17 mouse cellular contexts compared by ENCODE assay signal in genomic region chr19:58833639-58834180, GRCm38 (mm10). TPM values are rescaled to one million over a fixed set of nuclear protein-coding genes. Genes with fewer than 3 reads are reported as not detected.
DNase-seq lines count a peak whose midpoint lies in the region; TF ChIP-seq lines count a peak whose summit lies in the region.
"Had no signal": no experiment of that assay in that cellular context is flagged by ENCODE, and none has a peak within 500 bp of the region (broad histone marks: within the 10 kb centered on the region; RNA-seq: fewer than 3 reads in every experiment).

No protein-coding gene starts in this region.

- in situ Hi-C loops in CH12.LX (cut with MboI; ENCODE audit: low pct_ligation_motif_present, low pct_unique_long_range_greater_than_20kb, low sequenced_read_pairs): no loop called here

- H3K4me1 ChIP-seq in CH12.LX (ENCODE audit: control insufficient read depth in 1 of 2, insufficient read depth in 2 of 2): peaks cover 26 to 53% of the 10 kb centered on the region in 2 experiments

- TF ChIP-seq EP300 in CH12.LX (IDR thresholded peaks at IDR 0.05; ENCODE audit: low read length): no peak

- dilution Hi-C loops in CH12.LX (cut with MboI; ENCODE audit: extremely low pct_ligation_motif_present, extremely low pct_unique_long_range_greater_than_20kb, low sequenced_read_pairs): no loop called here

- H3K27ac ChIP-seq in CH12.LX (ENCODE audit: insufficient read depth, low read depth): no peak overlapping the region

- no peak overlapping the region for H3K9ac ChIP-seq in CH12.LX (ENCODE audit: insufficient read depth, low read depth)

- H3K4me2 ChIP-seq in CH12.LX (ENCODE audit: insufficient read depth, low read depth, poor library complexity, severe bottlenecking): peak overlapping the region; percentile 63

- TF ChIP-seq CTCF in CH12.LX (conservative IDR thresholded peaks at IDR 0.05 in 1 of 2, IDR thresholded peaks at IDR 0.05 in 1 of 2; ENCODE audit: low read depth in 2 of 2, low read length in 2 of 2): no peak

- H3K79me2 ChIP-seq in CH12.LX (replicated peaks; ENCODE audit: control insufficient read depth, extremely low read depth, insufficient read depth, poor library complexity, severe bottlenecking): no peaks in the 10 kb centered on the region

- no peak for TF ChIP-seq RAD21 in CH12.LX (IDR thresholded peaks at IDR 0.05; ENCODE audit: low read depth, low read length)

- DNase-seq in kidney, postnatal 4 days: peak; percentile 49 to 68
- DNase-seq in kidney, adult 11 months: no peak
- peak; percentile 13 to 19 for DNase-seq in B cell, adult 2 months
- DNase-seq in CH12.LX (ENCODE audit: extremely low read depth): peak; percentile 60
- peak; percentile 36 for DNase-seq in mesoderm, embryonic 11.5 days (ENCODE audit: low read depth, low spot score)
- no peak for DNase-seq in frontal cortex, postnatal 10 days (ENCODE audit: low spot score in 2 of 2)
- no peak for DNase-seq in cerebellum, adult 9-11 months
- DNase-seq: cerebellum, adult 18-20 months; lung, adult 2 months; retina, postnatal 1 day; thymus, adult 2 months had no signal

- H3K4me3 ChIP-seq in CH12.LX (replicated peaks in 1 of 3; ENCODE audit: low read depth in 2 of 3, low read length in 2 of 3, poor library complexity in 1 of 3): no peak overlapping the region

- no peaks in the 10 kb centered on the region for H3K27me3 ChIP-seq in CH12.LX (replicated peaks)

- H3K36me3 ChIP-seq in CH12.LX (replicated peaks in 1 of 2; ENCODE audit: control insufficient read depth in 1 of 2, insufficient read depth in 1 of 2, low read length in 1 of 2): no peaks in the 10 kb centered on the region

- no peak for TF ChIP-seq POLR2A in CH12.LX (IDR thresholded peaks at IDR 0.05; ENCODE audit: low read depth, low read length)

- H3K9me3 ChIP-seq in CH12.LX (replicated peaks; ENCODE audit: low read length): no peaks in the 10 kb centered on the region

TF ChIP-seq in CH12.LX, 34 proteins besides CTCF, POLR2A, EP300 and RAD21:
- TF ChIP-seq BHLHE40 (IDR thresholded peaks at IDR 0.05; ENCODE audit: low read depth, low read length): no peak
- no peak for TF ChIP-seq MAZ (IDR thresholded peaks at IDR 0.05; ENCODE audit: low read depth, low read length)
- no peak for TF ChIP-seq USF2 (conservative IDR thresholded peaks at IDR 0.05; ENCODE audit: low read depth, low read length)
- TF ChIP-seq MEF2A (IDR thresholded peaks at IDR 0.05; ENCODE audit: borderline replicate concordance, low read depth, low read length): no peak
- no peak for TF ChIP-seq GABPA (IDR thresholded peaks at IDR 0.05; ENCODE audit: insufficient replicate concordance, low read depth, low read length)
- no peak for TF ChIP-seq NRF1 (IDR thresholded peaks at IDR 0.05; ENCODE audit: low read depth, low read length)
- no peak for TF ChIP-seq RCOR1 (conservative IDR thresholded peaks at IDR 0.05; ENCODE audit: low read depth, low read length)
- no peak for TF ChIP-seq NELFE (IDR thresholded peaks at IDR 0.05; ENCODE audit: low read depth, low read length)
- TF ChIP-seq USF1 (IDR thresholded peaks at IDR 0.05; ENCODE audit: low read depth, low read length): no peak
- no peak for TF ChIP-seq PAX5 (IDR thresholded peaks at IDR 0.05; ENCODE audit: low read length)
- no peak for TF ChIP-seq POLR2AphosphoS2 (IDR thresholded peaks at IDR 0.05; ENCODE audit: low read depth, low read length)
- TF ChIP-seq JUND (conservative IDR thresholded peaks at IDR 0.05; ENCODE audit: low read depth, low read length): no peak
- TF ChIP-seq UBTF (IDR thresholded peaks at IDR 0.05; ENCODE audit: low read depth, low read length): no peak
- no peak for TF ChIP-seq SIN3A (IDR thresholded peaks at IDR 0.05; ENCODE audit: low read length)
- TF ChIP-seq ZNF384 (IDR thresholded peaks at IDR 0.05; ENCODE audit: low read depth, low read length): no peak
- no peak for TF ChIP-seq MYC (IDR thresholded peaks at IDR 0.05; ENCODE audit: low read depth, low read length)
- TF ChIP-seq ZMIZ1 (IDR thresholded peaks at IDR 0.05; ENCODE audit: low read depth, low read length): no peak
- TF ChIP-seq MXI1 (IDR thresholded peaks at IDR 0.05; ENCODE audit: low read depth, low read length): no peak

RNA-seq across cellular contexts. Expression of gene 1700019N19Rik, which starts 39.4 kb away (rescaled TPM):
- 1.1 and 1.4 TPM in 2 replicates for total RNA-seq in CH12.LX (2012; rRNA removed)
- total RNA-seq in CH12.LX (2014; rRNA removed): 0.53 and 0.83 TPM in 2 replicates
- polyA plus RNA-seq in CH12.LX (2012; ENCODE audit: insufficient read length, low read depth): 0.50 and 0.89 TPM in 2 replicates
- total RNA-seq: granulocyte monocyte progenitor cell, adult 5-6 weeks; megakaryocyte progenitor cell, adult 5-6 weeks had no signal
- polyA plus RNA-seq: embryonic facial prominence, embryonic 11.5 days; heart, embryonic 14.5 days; limb, embryonic 14.5 days; lung, adult 2 months; Patski had no signal

Comparison
In these comparisons a context has a peak if more than half of its experiments do, and no peak if none do; other contexts are left out.
1. DNase-seq: peak in kidney, postnatal 4 days (2 of 2), B cell, adult 2 months (2 of 2), CH12.LX (single experiment) and mesoderm, embryonic 11.5 days (single experiment); none in kidney, adult 11 months (single experiment), frontal cortex, postnatal 10 days (0 of 2) and cerebellum, adult 9-11 months (single experiment).